Mouse (Mus musculus): ENCODE data around the gene Stxbp3.

Stxbp3 gene

DNA sequence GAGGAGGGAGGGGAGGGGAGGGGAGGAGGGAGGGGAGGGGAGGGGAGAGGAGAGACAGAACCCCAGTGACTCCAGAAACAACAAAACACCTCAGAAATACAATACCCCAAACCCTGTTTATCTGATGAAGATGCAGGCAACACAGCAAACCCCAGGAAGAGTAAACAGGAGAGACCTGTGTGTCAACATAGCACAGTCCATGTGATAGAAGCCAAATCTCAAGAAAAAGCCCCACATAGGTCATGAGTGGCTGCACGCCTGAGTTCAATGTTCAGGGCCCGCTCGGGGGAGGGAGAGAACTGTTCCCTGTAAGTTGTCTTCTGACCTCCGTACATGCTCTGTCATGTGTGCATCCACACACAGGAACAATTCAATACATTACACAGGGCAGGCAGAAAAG lies 43.9 kb downstream of the Stxbp3 start:
- peak; percentile 9 for DNase-seq (ENCODE audit: low read depth, low spot score)

DNA sequence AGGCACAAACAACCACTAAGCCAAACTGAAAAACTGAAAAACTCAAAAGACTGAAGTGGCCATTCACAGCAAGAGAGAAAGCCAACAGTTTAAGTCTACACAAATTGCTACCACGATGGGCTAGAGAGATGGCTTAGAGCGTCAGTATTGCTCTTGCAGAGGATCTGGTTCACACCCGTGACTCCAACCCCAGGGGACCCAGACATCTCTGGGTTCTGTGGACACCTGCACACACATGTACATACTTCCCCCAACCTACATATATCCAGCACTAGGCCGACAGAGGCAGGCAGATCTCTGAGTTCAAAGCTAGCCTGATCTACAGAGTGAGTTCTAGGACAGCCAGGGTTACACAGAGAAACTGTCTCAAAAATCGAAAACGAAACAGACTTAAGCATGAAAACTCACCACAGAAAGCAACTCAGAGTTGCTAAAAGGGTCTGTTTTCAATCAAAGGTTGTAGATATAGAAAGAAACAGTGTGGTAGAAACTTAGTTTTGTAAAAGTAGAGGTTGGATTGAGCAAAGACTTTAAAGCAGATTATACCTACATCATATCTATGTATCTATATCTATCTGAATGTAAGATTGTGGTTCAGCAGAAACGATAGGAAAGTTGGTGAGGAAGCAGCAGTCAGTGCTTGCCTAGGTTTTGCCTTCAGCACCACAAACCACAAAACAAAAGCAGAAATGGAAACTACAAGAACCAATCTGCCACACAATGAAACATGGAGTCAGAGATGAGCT lies 44.6 kb downstream of the Stxbp3 start:
- peak; percentile 57 for DNase-seq (ENCODE audit: low read depth, low spot score)

DNA sequence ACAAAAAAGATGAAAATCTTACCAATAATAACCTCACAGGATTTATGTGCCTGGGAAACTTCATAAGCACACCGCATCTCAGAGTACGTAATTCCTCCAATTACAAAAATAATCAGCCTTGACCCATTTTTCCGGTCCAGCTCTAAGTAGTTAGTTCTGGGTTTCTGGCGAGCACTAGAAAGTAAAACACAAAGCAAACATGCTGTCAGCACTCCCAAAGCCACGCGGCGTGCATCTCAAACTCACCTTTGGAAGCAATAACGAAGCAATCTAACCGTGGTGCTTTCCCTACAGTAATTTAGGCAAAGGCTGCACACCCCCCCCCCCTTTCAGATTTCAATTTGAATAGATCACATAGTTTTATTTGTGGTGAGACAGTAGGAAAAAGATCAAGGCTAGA lies 45.5 kb downstream of the Stxbp3 start:
- peak; percentile 15 for DNase-seq (ENCODE audit: low read depth, low spot score)

DNA sequence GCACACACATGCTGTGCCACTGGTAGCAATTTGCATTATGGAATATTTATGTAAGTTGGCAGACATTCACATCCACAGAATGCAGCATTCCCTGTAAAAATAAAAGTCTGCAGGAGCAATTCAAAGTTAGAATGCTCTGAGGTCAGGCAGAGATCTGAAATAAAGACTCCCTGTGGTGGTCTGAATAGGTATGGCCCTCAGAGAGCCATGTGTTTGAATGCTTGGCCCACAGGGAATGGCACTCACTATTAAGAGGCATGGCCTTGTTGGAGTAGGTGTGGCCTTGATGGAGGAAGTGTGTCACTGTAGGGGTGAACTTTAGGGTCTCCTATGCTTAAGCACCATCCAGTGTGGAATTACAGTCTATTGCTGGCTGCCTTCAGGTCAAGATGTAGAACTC lies 47.9 kb downstream of the Stxbp3 start:
- DNase-seq (ENCODE audit: low read depth, low spot score), result no peak

DNA sequence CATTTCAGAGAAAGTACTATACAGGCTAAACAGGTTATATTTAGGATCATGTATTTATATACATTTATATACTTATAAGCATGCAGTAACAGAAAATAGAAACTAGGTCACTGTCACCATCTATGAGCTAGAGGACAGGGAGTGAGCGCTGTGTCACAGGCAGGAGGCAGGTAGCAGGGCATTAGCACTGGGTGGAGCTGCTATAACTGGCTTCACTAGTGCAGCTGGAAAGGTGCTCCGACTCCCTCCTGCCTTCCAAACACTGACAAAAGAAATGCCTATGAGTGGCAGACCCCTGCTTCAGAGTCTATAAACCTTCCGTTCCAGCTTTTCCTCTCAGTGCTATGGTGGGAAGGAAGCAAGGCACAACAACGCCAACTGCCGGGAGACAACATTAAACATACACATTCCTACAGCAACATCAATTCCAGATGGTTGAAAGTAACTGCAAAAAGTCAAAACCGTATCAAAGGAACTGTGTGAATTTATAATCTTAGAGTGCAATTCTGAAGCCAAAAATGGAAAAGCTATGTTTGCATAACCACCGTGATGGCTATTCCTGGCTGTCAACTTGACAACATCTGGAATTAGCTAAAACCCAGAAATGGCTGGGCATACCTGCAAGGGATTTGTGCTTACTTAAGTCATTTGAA lies 49.1 kb downstream of the Stxbp3 start:
- no peak for DNase-seq (ENCODE audit: low read depth, low spot score)

DNA sequence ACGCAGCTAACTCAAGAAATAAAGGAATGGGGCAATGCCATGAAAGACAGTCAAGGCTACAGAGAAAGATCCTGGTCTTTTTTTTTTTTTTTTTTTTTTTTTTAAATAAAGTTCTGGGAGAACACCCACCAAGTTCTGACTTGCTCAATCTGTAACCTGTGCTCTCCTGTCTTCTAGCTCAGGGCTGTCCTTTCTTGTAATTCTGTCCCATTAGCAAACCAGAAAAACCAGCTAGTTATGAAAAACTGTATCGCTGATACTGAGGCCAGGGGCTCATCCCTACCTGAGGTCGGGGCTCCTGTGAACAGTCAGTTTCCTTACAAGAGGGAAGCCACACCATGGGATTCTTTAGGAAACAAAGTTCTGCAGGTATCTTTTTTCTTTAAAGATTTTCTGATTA lies 49.8 kb downstream of the Stxbp3 start:
- DNase-seq (ENCODE audit: low read depth, low spot score), result no peak

DNA sequence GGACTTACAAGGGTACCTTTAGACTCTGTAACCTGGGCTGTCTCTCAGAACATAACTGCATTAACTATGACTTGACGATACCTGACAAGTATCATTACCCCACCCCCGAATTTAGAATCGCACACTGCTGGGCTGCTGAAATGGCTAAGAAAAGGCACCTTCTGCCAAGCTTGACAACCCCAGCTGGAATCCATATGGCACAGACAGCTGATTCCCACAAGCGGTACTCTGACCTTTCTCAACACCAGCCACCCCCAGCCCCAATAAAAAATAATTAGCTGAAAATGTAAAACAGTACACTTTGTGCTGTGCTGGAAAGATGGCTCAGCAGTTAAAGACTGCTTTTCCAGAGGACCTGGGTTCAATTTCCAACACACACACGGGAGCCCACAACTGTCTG lies 51.0 kb downstream of the Stxbp3 start:
- DNase-seq (ENCODE audit: low read depth, low spot score), result no peak

DNA sequence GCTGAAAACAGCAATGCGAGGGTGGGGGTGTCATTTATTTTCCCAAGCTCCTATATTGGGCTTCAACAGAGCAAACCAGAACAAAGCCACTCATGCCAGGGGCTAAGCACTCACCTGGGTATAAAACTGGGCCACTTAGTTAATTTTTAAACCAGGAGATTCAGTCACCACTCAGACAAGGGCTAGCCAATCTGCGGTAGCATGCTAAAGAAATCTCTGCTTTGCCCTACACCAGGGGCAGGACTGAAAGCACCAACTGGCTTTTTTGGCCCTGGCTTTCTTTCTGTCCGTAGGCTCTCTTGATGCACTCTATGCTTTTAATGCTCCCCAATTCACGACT lies 51.9 kb downstream of the Stxbp3 start:
- DNase-seq (ENCODE audit: low read depth, low spot score), result no peak

DNA sequence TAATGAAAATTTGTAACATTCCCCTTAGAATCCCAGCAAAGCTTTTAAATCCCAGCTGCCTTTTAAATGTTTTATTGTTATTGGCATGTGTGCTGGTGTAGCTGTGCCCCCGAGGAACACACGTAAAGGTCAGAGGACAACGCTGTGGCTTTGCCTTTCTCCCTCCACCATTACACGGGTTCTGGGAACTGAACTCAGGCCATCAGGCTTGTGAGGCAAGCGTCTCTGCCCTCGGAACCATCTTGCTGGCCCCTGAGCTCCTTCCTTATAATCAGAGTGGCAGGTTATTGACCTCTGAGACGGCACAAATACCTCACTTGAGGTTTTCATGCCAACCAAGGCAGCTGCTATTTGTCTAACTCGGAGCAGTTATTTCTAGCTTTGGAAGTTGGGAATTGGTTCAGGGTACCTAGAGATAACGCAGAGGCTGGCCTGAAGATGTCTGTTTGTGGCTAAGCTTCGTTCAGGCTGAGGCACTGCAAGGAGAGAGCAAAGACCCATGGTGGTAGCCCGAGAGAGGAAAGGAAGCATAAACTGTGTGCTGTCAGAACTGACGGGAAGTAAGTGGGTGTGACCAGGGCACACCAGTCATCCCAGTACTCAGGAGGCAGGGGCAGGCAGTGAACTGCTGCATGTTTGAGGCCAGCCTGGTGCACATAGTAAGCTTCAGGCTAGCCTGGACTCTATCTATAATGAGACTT lies 52.4 kb downstream of the Stxbp3 start:
- peak; percentile 22 for DNase-seq (ENCODE audit: low read depth, low spot score)

DNA sequence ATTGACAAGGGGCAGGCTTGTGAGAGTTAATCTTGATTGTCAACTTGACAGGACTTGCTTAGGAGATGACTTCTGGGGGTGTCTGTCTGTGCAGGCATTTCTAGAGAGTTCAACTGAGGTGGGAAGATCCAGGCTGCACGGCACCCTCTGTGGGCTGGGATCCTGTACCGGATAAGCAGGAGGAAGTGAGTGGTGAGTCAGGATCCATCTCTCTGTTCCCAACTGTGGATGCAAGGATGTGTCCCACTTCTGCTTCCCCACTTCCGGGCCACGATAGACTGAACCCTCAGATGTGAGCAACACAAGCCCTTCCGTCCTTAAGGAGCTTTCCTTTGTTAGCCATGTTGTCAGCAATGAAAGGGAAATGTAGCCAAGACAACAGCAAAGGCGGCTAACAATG lies 53.8 kb downstream of the Stxbp3 start:
- DNase-seq (ENCODE audit: low read depth, low spot score), result no peak

DNA sequence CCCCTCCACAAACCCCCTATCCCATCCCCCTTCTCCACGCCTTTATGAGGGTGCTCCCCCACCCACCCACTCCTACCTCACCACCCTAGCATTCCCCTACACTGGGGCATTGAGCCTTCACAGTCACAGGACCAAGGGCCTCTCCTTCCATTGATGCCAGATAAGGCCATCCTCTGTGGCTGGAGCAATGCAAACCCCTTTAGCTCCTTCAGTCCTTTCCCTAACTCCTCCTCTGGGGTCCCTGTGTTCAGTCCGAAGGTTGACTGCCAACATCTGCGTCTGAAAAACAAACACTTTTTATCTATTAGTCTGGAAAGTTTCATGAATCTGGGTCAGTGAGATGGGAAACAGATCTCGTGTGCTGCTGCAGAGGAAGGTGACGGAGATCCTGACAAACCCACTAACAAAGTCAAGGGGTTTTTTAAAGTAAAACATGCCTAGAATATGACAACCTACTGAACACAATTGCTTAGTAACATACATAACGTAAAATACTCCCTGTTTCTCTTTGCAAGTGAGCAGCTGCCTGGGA lies 57.9 kb downstream of the Stxbp3 start:
- DNase-seq (ENCODE audit: low read depth, low spot score), result no peak

DNA sequence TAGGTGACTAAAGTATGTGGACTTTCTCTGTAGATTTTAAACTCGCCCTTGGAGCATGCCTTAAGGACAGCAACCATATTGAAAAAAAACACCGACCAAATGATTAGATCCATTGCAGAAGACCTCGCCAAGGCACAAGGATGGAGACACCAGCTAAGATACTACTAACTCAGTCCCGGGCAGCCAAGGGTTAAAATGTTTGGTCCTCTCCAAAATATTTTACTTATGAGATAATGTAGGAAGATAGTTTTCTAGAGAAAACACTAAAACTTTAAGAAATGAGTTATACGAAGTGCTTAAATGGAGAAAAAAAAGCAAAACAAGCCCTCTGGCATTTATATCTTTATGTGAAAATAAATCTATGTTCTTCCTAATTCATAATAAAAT lies 58.4 kb downstream of the Stxbp3 start:
- no peak for DNase-seq (ENCODE audit: low read depth, low spot score)

DNA sequence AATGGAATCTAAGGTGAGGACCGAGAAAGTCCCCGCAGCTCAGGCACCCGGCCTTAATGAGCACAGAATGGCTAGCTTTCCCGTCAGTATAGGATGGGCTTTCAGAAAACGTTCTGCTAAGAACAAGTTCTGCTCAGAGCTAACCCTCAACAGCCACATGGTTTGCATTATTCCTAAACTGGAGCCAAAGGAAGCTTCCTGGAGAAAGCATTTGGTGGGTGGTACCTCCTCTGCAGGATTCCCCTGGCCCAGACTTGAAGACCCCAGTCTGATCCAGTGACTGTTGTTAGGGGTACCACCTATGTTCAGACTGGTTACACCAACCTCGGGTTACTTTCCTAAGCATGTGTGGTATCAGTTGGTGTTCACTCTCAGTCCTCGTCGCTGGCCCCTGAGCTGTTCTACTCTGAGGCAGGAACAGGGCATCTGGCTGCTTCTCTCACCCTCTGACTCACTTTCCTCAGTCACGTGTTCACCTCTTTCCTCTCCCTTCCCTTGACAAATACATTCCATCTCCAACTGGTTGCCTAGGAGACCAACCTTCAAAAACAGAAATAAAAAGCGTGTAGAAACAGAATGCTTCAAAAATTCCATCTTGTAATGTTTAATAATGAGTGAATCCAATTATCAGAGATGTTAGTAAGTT lies 59.0 kb downstream of the Stxbp3 start:
- peak; percentile 23 for DNase-seq (ENCODE audit: low read depth, low spot score)

DNA sequence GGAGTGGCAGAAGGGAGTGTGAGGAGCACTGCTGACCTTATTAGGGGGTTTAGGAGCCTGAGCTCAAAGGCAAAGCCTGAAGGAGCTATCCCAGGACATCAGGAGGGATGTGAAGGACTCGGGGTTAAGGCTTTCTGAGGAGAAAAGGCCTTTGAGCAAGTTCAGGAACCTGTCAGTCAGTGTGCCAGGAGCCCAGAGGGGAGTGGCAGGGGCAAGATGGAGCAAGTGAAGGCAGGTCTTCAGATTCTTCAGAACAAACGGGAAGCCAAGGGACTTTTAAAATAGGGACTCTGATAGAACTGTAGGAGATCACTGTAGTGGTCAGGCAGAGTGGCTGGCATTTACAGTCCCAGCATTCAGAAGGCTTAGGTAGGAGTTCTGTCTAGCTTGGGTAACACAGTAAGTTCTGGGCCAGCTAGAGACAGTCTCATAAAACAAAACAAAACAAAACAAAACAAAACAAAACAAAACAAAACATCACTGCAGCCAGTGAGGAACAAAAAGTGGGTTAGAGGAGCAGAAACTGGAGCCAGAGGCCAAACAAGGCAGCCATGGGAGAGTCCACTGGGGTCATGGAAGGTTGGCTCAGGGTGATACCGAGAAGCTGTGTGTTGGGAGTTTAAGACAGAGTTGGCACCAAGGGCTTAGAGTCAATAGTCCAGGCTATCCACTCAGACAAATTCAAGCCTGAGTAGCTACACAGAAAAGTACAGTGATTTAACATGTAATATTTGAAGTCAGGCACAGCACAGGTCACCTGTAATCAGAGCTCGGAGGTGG lies 61.4 kb downstream of the Stxbp3 start:
- DNase-seq (ENCODE audit: low read depth, low spot score), result no peak

DNA sequence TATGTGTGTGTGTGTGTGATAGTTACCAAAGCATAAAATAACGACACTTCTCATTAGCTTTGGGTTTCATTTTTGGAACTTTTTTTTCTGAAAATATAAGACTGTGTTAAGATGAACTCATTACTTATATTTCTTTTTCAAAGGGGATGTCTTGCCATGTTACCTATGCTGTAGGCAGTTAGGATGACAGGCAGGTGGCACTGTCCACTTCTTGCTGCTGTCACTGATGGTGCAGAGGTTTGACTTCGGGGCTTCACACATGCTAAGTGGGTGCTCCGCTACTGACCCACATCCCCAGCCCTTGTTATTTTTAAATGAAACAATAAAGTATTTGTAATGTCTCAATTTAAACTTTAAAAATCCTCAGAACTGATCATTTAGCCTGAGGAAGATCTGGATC lies 67.5 kb downstream of the Stxbp3 start:
- DNase-seq (ENCODE audit: low read depth, low spot score), result peak; percentile 28

DNA sequence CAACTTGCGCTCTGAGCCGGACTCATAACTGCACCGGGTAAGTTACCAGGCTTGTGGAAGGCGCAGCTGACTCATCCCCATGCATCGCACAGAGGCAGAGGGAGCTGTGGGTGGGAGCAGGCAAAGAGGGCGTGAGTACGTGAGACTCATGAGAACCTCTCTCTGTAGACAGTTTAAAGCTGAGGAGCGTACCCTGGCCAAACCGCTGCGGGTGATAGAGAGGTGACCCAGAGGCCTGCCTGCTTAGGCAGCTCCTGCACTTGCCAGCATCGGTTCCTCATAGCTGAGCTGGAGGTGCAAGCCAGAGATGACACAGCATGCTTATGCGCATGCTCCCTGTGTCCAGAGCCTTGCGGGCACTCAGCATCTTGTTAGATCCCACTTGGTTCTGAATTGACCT lies 68.1 kb downstream of the Stxbp3 start:
- DNase-seq (ENCODE audit: low read depth, low spot score), result no peak

DNA sequence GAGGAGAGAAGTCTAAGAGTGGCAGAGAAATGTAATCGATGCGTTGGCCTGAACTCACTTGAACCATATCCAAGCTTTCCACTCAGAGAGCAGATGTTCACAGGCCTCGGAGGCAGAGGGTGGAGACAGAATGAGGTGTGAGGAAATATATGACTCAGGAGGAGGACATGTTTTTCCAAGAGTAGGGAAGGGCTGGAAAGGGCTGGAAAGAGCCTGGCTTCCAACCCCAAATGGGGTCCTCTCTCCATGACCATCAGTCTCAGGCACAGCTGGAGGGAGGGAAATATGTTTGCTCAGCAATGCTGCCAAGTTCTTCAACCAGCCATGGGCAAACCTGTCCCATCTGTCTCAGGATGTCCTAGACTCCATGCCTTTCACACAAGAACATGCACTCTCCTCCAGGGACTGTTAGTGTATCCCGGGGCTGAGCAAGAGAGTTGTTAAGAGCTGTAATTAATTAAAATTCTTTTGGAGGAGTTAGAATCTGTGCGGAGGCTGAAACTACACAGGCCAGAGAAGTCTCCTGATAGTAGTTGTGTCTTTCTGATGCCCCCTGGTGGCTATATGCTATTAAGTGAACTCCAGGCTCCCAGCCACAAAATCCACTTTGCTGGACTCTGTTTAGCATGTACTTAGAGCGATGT lies 69.5 kb downstream of the Stxbp3 start:
- DNase-seq (ENCODE audit: low read depth, low spot score), result peak; percentile 78

DNA sequence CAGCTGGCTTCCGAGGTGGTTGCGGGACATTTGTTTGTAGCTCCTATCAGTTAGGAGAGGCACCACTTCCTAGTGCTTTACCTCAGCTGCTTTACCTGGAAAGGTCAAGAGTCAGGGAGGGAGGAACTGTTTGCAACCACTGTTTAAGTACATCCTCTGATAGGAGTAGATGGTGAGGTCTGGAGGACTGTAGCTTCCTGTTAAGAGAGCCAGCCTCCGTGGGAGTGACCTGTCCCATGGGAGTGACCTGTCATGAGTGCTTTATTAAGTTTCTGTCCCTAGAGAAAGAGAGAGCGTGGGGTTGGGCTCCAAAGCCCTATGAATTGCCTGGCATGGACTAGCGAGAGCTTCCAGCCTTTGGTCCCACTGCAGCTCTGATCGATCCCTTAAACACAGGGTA lies 70.8 kb downstream of the Stxbp3 start:
- no peak for DNase-seq (ENCODE audit: low read depth, low spot score)

DNA sequence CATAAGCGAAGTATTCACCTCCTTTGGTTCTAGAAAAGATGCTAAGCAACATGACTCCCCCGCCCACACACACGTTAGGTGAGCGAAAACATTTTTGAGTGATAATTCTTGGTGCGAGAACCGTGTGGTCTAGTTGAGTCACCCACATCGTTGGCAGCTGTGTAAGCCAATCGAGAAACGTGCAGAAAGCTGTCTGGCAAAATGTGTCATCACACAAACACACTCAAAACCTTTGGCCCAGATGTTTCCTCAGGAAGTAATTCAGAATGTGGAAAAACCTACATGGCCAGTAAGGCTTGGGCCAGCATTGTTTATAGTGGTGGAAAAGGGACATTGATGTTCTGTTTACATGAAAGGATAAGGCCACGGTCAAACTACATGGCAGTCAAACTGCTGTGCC lies 72.9 kb downstream of the Stxbp3 start:
- peak; percentile 27 for DNase-seq (ENCODE audit: low read depth, low spot score)

DNA sequence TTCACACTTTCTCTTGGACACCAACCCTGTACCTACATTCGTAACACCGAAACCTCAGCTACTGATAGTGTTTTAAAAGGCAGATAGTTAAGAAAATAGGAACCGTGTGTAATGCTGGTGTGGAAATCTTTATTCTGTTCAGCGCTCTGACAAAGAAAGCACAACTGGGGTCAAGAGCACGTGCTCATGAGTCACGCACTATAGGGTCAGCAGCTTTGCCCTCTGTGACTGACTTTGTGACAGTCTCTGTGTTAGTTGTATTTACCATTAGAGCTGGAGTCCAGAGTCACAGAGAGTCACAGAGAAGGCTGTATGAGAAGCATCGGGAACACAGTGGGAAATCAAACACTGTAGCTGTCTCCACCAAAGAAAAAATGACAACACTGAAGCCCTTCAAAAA lies 73.4 kb downstream of the Stxbp3 start:
- DNase-seq (ENCODE audit: low read depth, low spot score), result no peak

DNA sequence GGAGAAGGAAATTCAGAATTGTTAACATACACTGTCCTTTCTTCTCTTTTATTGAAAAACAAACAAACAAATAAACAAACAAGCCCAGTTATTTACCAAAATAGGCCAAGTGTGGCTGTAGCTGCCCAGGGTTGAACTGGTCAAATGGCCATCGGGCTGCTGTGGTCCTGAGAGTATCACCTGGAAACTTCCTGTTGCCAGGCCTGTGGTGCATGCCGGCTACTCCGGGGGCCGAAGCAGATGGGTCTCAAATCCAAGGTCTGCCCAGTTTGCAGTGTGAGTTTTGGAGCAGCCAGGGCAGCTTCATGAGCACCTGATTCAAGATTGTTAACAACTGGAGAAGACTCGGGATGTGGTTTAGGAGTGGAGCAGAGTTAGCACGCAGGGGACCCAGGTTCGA lies 74.8 kb downstream of the Stxbp3 start:
- no peak for DNase-seq (ENCODE audit: low read depth, low spot score)

Measured in CD4-positive, CD25-positive, alpha-beta regulatory T cell, adult 2 months (primary cell).